In the genomic region with DNA sequence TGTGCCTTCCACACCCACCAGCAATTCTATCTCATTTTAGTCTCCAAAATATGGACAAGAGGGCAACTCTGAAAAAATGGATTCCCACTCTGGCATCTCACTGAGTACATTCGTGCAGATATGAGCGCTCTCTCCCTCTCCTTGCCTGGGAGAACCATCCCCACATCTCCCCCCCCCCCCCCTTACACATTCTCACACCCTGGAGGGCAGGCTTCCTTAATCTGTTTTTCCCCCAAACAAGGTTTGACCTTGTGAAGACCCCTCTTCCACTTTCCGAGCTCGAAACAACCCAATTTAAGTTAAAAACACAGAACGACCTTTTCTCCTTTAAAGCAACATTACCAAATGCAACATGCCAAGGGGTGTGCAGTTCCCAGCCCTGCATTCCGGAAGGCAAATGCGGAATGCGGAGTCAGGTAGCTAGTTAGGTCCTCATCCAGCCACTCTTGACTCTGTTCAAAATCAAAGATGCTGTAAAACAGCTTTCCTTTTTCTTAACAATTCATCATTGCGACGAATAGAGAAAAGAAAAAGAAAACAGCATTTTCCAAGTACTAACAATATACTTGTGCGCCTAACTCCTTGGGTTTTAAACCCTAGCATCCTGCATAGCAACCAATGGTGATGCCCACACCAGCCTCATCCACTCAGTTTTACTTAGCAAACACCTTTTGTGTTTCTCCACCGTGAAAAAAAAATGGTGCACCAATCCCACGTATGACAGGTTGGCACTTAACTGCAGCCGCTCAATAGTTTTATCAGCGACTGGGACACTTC, we compare ENCODE assay signal across 9 mouse cellular contexts. TPM values are rescaled to one million over a fixed set of nuclear protein-coding genes. Genes with fewer than 3 reads are reported as not detected.
A peak's percentile ranks its signal among the peaks of the same experiment; 100 is the strongest.
DNase-seq lines count a peak whose midpoint lies in the region; ATAC-seq and TF ChIP-seq lines count a peak whose summit lies in the region.
"Had no signal": no experiment of that assay in that cellular context is flagged by ENCODE, and none has a peak within 500 bp of the region (broad histone marks: within the 10 kb centered on the region; RNA-seq: fewer than 3 reads in every experiment).

No protein-coding gene starts in this region.

- H3K9ac ChIP-seq in heart, embryonic 16.5 days (ENCODE audit: low read length) = no peak overlapping the region
- H3K9ac ChIP-seq in forebrain, embryonic 12.5 days = peak overlapping the region; percentile 44; the same call in 1 of the 2 replicates

- peaks cover 28% of the 10 kb centered on the region for H3K27me3 ChIP-seq in heart, embryonic 16.5 days (ENCODE audit: control insufficient read depth, insufficient read depth, low read length)
- no peaks in the 10 kb centered on the region for H3K27me3 ChIP-seq in cerebellum, adult 2 months (ENCODE audit: control insufficient read depth, insufficient read depth, low read length)
- H3K27me3 ChIP-seq in forebrain, embryonic 12.5 days = peaks cover 32% of the 10 kb centered on the region
- H3K27me3 ChIP-seq in midbrain, embryonic 10.5 days (ENCODE audit: low read depth, poor library complexity, severe bottlenecking) = peaks cover 49% of the 10 kb centered on the region
- H3K27me3 ChIP-seq: CH12.LX had no signal

- no peaks in the 10 kb centered on the region for H3K9me3 ChIP-seq in heart, embryonic 16.5 days (replicated peaks; ENCODE audit: control insufficient read depth, low read length)
- no peaks in the 10 kb centered on the region for H3K9me3 ChIP-seq in forebrain, embryonic 12.5 days
- no peaks in the 10 kb centered on the region for H3K9me3 ChIP-seq in midbrain, embryonic 10.5 days (replicated peaks)

- TF ChIP-seq POLR2A in cerebellum, adult 2 months (IDR thresholded peaks at IDR 0.05; ENCODE audit: borderline replicate concordance, insufficient read depth, low read length) = no peak

- no peak overlapping the region for H3K27ac ChIP-seq in heart, embryonic 16.5 days (ENCODE audit: low read length)
- peak overlapping the region; percentile 70 for H3K27ac ChIP-seq in cerebellum, adult 2 months (ENCODE audit: insufficient read depth, low read length)
- H3K27ac ChIP-seq in forebrain, embryonic 12.5 days = no peak overlapping the region
- H3K27ac ChIP-seq in midbrain, embryonic 10.5 days (replicated peaks) = no peak overlapping the region

- WGBS in heart, embryonic 16.5 days = 6% methylated on average over 15 of the region's 15 CpGs
- 4% methylated on average over 15 of the region's 15 CpGs for WGBS in cerebellum, adult 2 months
- 4% methylated on average over 15 of the region's 15 CpGs for WGBS in forebrain, embryonic 12.5 days
- 9% methylated on average over 15 of the region's 15 CpGs for WGBS in midbrain, embryonic 10.5 days

- H3K4me2 ChIP-seq in heart, embryonic 16.5 days (ENCODE audit: low read depth, low read length) = peak overlapping the region; percentile 81
- peak overlapping the region; percentile 75 for H3K4me2 ChIP-seq in forebrain, embryonic 12.5 days

- peaks cover 13% of the 10 kb centered on the region for H3K4me1 ChIP-seq in heart, embryonic 16.5 days (ENCODE audit: control insufficient read depth, insufficient read depth, low read length)
- H3K4me1 ChIP-seq in cerebellum, adult 2 months (ENCODE audit: control insufficient read depth, insufficient read depth, low read length) = peaks cover 6% of the 10 kb centered on the region; the same call in 1 of the 2 replicates
- H3K4me1 ChIP-seq in forebrain, embryonic 12.5 days = peaks cover 20% of the 10 kb centered on the region
- H3K4me1 ChIP-seq in midbrain, embryonic 10.5 days = peaks cover 28% of the 10 kb centered on the region

- intact Hi-C loops in heart, postnatal 10 days (cut with DNase I) = loop anchor here (2.0 kb wide), 1 partner anchor 85 kb away; no protein-coding TSS in a partner anchor

- peak overlapping the region; percentile 59 for H3K4me3 ChIP-seq in heart, embryonic 16.5 days (ENCODE audit: low read length)
- peak overlapping the region; percentile 98 for H3K4me3 ChIP-seq in cerebellum, adult 2 months (replicated peaks; ENCODE audit: insufficient read depth, low read depth, low read length)
- peak overlapping the region; percentile 42 for H3K4me3 ChIP-seq in forebrain, embryonic 12.5 days (replicated peaks)
- peak overlapping the region; percentile 53 for H3K4me3 ChIP-seq in midbrain, embryonic 10.5 days

- no peak for TF ChIP-seq CTCF in cerebellum, adult 2 months (IDR thresholded peaks at IDR 0.05; ENCODE audit: borderline replicate concordance, insufficient read depth, low read depth, low read length)

- no peak for DNase-seq in heart, postnatal 10 days
- peak; percentile 55 for DNase-seq in cerebellum, adult 2 months
- DNase-seq in midbrain, embryonic 10.5 days (ENCODE audit: low spot score) = no peak
- DNase-seq in frontal cortex, postnatal 10 days (ENCODE audit: low spot score in 2 of 2) = no peak
- no peak for DNase-seq in urinary bladder, postnatal 14 days (ENCODE audit: low spot score)
- no peak for DNase-seq in urinary bladder, adult 2 months (ENCODE audit: low spot score)

- ATAC-seq in heart, embryonic 16.5 days (replicated peaks; ENCODE audit: extremely low read depth, insufficient read depth, low FRiP score) = no peak
- ATAC-seq in forebrain, embryonic 12.5 days (ENCODE audit: low FRiP score) = no peak

- no peaks in the 10 kb centered on the region for H3K36me3 ChIP-seq in heart, embryonic 16.5 days (ENCODE audit: control insufficient read depth, insufficient read depth)
- no peaks in the 10 kb centered on the region for H3K36me3 ChIP-seq in forebrain, embryonic 12.5 days (replicated peaks)
- H3K36me3 ChIP-seq in midbrain, embryonic 10.5 days = no peaks in the 10 kb centered on the region

RNA-seq across cellular contexts. Expression of gene Vsnl1, which starts 1.0 kb away (rescaled TPM):
- polyA plus RNA-seq in heart, embryonic 16.5 days (2015; fragmentation: Nextera tagmentation; extraction: Ambion mirVana) = 6.6 and 13.1 TPM in 2 replicates
- total RNA-seq in heart, postnatal 10 days (2021) = 1 to 10 TPM in 1 of 2 experiments, under 1 TPM in 1; 0.45 to 1.8 TPM
- 510 and 543 TPM in 2 replicates for polyA plus RNA-seq in cerebellum, adult 2 months (2012; rRNA removed)
- 1.6 and 2.3 TPM in 2 replicates for polyA plus RNA-seq in forebrain, embryonic 12.5 days (2016; fragmentation: Nextera tagmentation; extraction: Ambion mirVana)
- polyA plus RNA-seq in midbrain, embryonic 10.5 days (2016; fragmentation: Nextera tagmentation; extraction: Ambion mirVana) = 0.72 and 0.75 TPM in 2 replicates
- polyA plus RNA-seq in urinary bladder, adult 2 months (2012; rRNA removed) = 0.17 and 0.31 TPM in 2 replicates
- total RNA-seq: CH12.LX had no signal

RNA-seq across cellular contexts. Expression of gene Rad51ap2, which starts 20.4 kb away (rescaled TPM):
- 0.17 and 0.18 TPM in 2 replicates for polyA plus RNA-seq in heart, embryonic 16.5 days (2015; fragmentation: Nextera tagmentation; extraction: Ambion mirVana)
- total RNA-seq in heart, postnatal 10 days (2021) = not detected
- polyA plus RNA-seq in cerebellum, adult 2 months (2012; rRNA removed) = 0.11 and 0.13 TPM in 2 replicates
- 0.23 and 0.41 TPM in 2 replicates for polyA plus RNA-seq in forebrain, embryonic 12.5 days (2016; fragmentation: Nextera tagmentation; extraction: Ambion mirVana)
- 0.28 and 0.63 TPM in 2 replicates for polyA plus RNA-seq in midbrain, embryonic 10.5 days (2016; fragmentation: Nextera tagmentation; extraction: Ambion mirVana)
- polyA plus RNA-seq in urinary bladder, adult 2 months (2012; rRNA removed) = not detected in 2 replicates
- total RNA-seq: CH12.LX had no signal

Comparison
In these comparisons a context has a peak if more than half of its experiments do, and no peak if none do; other contexts are left out.
1. H3K4me3 ChIP-seq: peak in every context shown above with its lines; median percentile 98 in cerebellum, adult 2 months; 59 in heart, embryonic 16.5 days; 53 in midbrain, embryonic 10.5 days; 42 in forebrain, embryonic 12.5 days.
2. DNase-seq: peak in cerebellum, adult 2 months (2 of 2); none in heart, postnatal 10 days (0 of 2), midbrain, embryonic 10.5 days (single experiment), frontal cortex, postnatal 10 days (0 of 2), urinary bladder, postnatal 14 days (single experiment) and urinary bladder, adult 2 months (single experiment).
3. RNA of gene Vsnl1, which starts 1.0 kb away (polyA plus RNA-seq): 510 to 543 TPM in cerebellum, adult 2 months; 6.6 to 13.1 TPM in heart, embryonic 16.5 days, 1.6 to 2.3 TPM in forebrain, embryonic 12.5 days, 0.72 to 0.75 TPM in midbrain, embryonic 10.5 days and 0.17 to 0.31 TPM in urinary bladder, adult 2 months; every median in the first group is over 10 times any median in the second.